Mouse (Mus musculus) intestine, embryonic 14.5 days (tissue): ENCODE measurements around the gene Phf21a. TPM values are rescaled to one million over a fixed set of nuclear protein-coding genes. Genes with fewer than 3 reads are reported as not detected.

Experiments used
- ATAC-seq: fragments of 200-750 bp; cut with Nextera tagmentation; replicated peaks from 2 replicates; pipeline ENCODE4 v1.8.0; 2017; ENCODE audit warnings: low read depth, moderate number of reproducible peaks, moderate TSS enrichment, moderate library complexity; ENCODE audit not compliant: low FRiP score, low TSS enrichment
- DNase-seq: peaks from one replicate; pipeline ENCODE4 v3.0.0-alpha.2; 2018; ENCODE audit warnings: low spot score
- H3K27ac ChIP-seq: fragments of 300-500 bp; sonication (generic); 2 replicates; pipeline ENCODE4 v1.5.1; 2014; ENCODE audit warnings: low read depth, mild to moderate bottlenecking, control low read depth
- H3K27me3 ChIP-seq: fragments of 300-500 bp; sonication (generic); replicated peaks from 2 replicates; pipeline ENCODE4 v1.6.1; 2014; ENCODE audit warnings: low read length, control low read depth; ENCODE audit not compliant: control insufficient read depth, insufficient read depth
- H3K36me3 ChIP-seq: fragments of 300-500 bp; sonication (generic); 2 replicates; pipeline ENCODE4 v1.6.1; 2014; ENCODE audit warnings: low read length, control low read depth; ENCODE audit not compliant: control insufficient read depth, insufficient read depth
- H3K4me1 ChIP-seq: fragments of 300-500 bp; sonication (generic); replicated peaks from 2 replicates; pipeline ENCODE4 v1.6.1; 2014; ENCODE audit warnings: low read length, control low read depth, mixed read lengths; ENCODE audit not compliant: control insufficient read depth, insufficient read depth
- H3K4me2 ChIP-seq: fragments of 300-500 bp; sonication (generic); 2 replicates; pipeline ENCODE4 v1.6.1; 2014; ENCODE audit warnings: low read length
- H3K4me3 ChIP-seq: fragments of 300-500 bp; sonication (generic); 2 replicates; pipeline ENCODE4 v1.5.1; 2014; ENCODE audit warnings: low read depth, low read length, control low read depth, mixed read lengths
- H3K9ac ChIP-seq: fragments of 300-500 bp; sonication (generic); 2 replicates; pipeline ENCODE4 v1.6.1; 2014; ENCODE audit warnings: mild to moderate bottlenecking, low read length
- H3K9me3 ChIP-seq: fragments of 300-500 bp; sonication (generic); 2 replicates; pipeline ENCODE4 v1.6.1; 2016; ENCODE audit warnings: low read length, control low read depth; ENCODE audit not compliant: control insufficient read depth
- WGBS: fragments of 180-500 bp; shearing (Covaris S2); extraction: QIAGEN DNeasy Blood & Tissue Kit; methylation state at CpG from one replicate; pipeline ENCODE4 v1.1.7; 2014; 5-methylcytosine and 5-hydroxymethylcytosine counted together
- microRNA counts: library from miRNA; unstranded; fragments of <30 nt; microRNA quantifications from one replicate; lab custom pipeline; 2016
- microRNA-seq: library from miRNA; unstranded; fragments of <30 nt; microRNA quantifications from one replicate; pipeline ENCODE4, GENCODE M21; 2016
- polyA plus RNA-seq: library from polyadenylated mRNA; unstranded; fragments of >200 nt; fragmentation: Nextera tagmentation; extraction: Ambion mirVana; gene quantifications from 2 replicates; pipeline ENCODE4 v1.2.1, GENCODE M21; 2014

Phf21a gene
- polyA plus RNA-seq, 1 experiment from 2014 or later = 27.5 TPM

- no peak for DNase-seq
- H3K36me3 ChIP-seq = peaks cover 45% of the 10 kb centered on the region
- no peaks in the 10 kb centered on the region for H3K9me3 ChIP-seq
- 0 out of 2 replicates have a peak, but pooled peaks cover 6% of the 10 kb centered on the region for H3K4me1 ChIP-seq
- 87% methylated on average over 6 of the region's 6 CpGs for WGBS
- H3K27ac ChIP-seq = no peak overlapping the region
- H3K27me3 ChIP-seq = peaks cover 7% of the 10 kb centered on the region; the same call in 1 of the 2 replicates
- ATAC-seq = no peak
- no peak overlapping the region for H3K9ac ChIP-seq
- H3K4me3 ChIP-seq = no peak overlapping the region
- H3K4me2 ChIP-seq = no peak overlapping the region
Measured at GRCm38 (mm10) chr2:92404737-92405136, 311.8 kb downstream of the Phf21a start.

GRCm38 (mm10) chr2:92405687-92406086 is 312.8 kb downstream of the Phf21a start:
- ATAC-seq (no peak), DNase-seq (no peak)
- Histone ChIP-seq H3K9me3 (no peaks in the 10 kb centered on the region), H3K4me2 (no peak overlapping the region), H3K4me1 (0 out of 2 replicates have a peak, but pooled peaks cover 4% of the 10 kb centered on the region), H3K27ac (no peak overlapping the region), H3K36me3 (peaks cover 55% of the 10 kb centered on the region), H3K9ac (no peak overlapping the region), H3K4me3 (no peak overlapping the region), H3K27me3 (peaks cover 2% of the 10 kb centered on the region; the same call in 1 of the 2 replicates)
- WGBS = 91% methylated on average over 7 of the region's 7 CpGs

GRCm38 (mm10) chr2:92408309-92409045 is 315.6 kb downstream of the Phf21a start:
- Histone ChIP-seq H3K27me3 (no peaks in the 10 kb centered on the region), H3K4me2 (no peak overlapping the region), H3K9me3 (no peaks in the 10 kb centered on the region), H3K9ac (no peak overlapping the region), H3K27ac (no peak overlapping the region), H3K4me3 (no peak overlapping the region), H3K36me3 (peaks cover 83% of the 10 kb centered on the region), H3K4me1 (no peaks in the 10 kb centered on the region)
- ATAC-seq = no peak
- WGBS = 88% methylated on average over 18 of the region's 18 CpGs
- DNase-seq = no peak

GRCm38 (mm10) chr2:92411705-92412104 is 318.8 kb downstream of the Phf21a start:
- no peak for DNase-seq
- no peaks in the 10 kb centered on the region for H3K4me1 ChIP-seq
- no peak overlapping the region for H3K27ac ChIP-seq
- H3K27me3 ChIP-seq = no peaks in the 10 kb centered on the region
- H3K9ac ChIP-seq = no peak overlapping the region
- WGBS = 94% methylated on average over 10 of the region's 10 CpGs
- H3K9me3 ChIP-seq = no peaks in the 10 kb centered on the region
- ATAC-seq = no peak
- peaks cover 90% of the 10 kb centered on the region for H3K36me3 ChIP-seq
- no peak overlapping the region for H3K4me3 ChIP-seq
- no peak overlapping the region for H3K4me2 ChIP-seq

MicroRNA genes within 50 kb of the gene (microRNA counts, 519-probe panel; counts per million panel counts)
- 4,048 counts per million, percentile 61 among the panel's probes with 10 or more counts for microRNA mmu-miR-1955 (lab: Ali Mortazavi, UCI)

Small RNA genes lying within 50 kb of the gene (microRNA-seq; reads per million reads assigned to microRNA genes)
- gene Mir1955 = 28.9 reads per million, percentile 49 among the genes with 10 or more reads in this experiment
- 0.34 reads per million for gene Mir7000

Other genes starting within 250 kb of the Phf21a start
- gene Chrm4, start 165.9 kb upstream of the Phf21a start, polyA plus RNA-seq = 0.16 TPM in 1 of 2 replicates, not detected in the other
- 973 and 1,126 TPM in 2 replicates for gene Mdk, start 160.8 kb upstream of the Phf21a start, polyA plus RNA-seq
- gene Gm9821, start 147.4 kb upstream of the Phf21a start, polyA plus RNA-seq = 0.74 and 0.88 TPM in 2 replicates
- gene Dgkz, start 117.3 kb upstream of the Phf21a start, polyA plus RNA-seq = 71.9 and 75.6 TPM in 2 replicates
- 21.2 and 24.1 TPM in 2 replicates for gene Creb3l1, start 68.6 kb upstream of the Phf21a start, polyA plus RNA-seq